Mouse (Mus musculus) forebrain, embryonic 14.5 days (tissue): ENCODE data around the gene Sp2. TPM values are rescaled to one million over a fixed set of nuclear protein-coding genes. Genes with fewer than 3 reads are reported as not detected.
A peak's percentile ranks its signal among the peaks of the same experiment; 100 is the strongest.

Experiments used
- ATAC-seq: fragments of 200-750 bp; cut with Nextera tagmentation; 2 replicates; pipeline ENCODE4 v1.8.0; 2017; ENCODE audit warnings: mild to moderate bottlenecking, moderate library complexity
- DNase-seq: peaks from one replicate; pipeline ENCODE4 v3.0.0-alpha.2; 2015; ENCODE audit warnings: low spot score
- H3K27ac ChIP-seq: fragments of 300-500 bp; sonication (generic); 2 replicates; pipeline ENCODE4 v1.5.1; 2014; ENCODE audit warnings: low read depth, mild to moderate bottlenecking, control low read depth, low read length, moderate library complexity
- H3K27me3 ChIP-seq: fragments of 300-500 bp; sonication (generic); replicated peaks from 2 replicates; pipeline ENCODE4 v1.6.1; 2014; ENCODE audit warnings: low read length, control low read depth, mixed read lengths; ENCODE audit not compliant: control insufficient read depth, insufficient read depth
- H3K36me3 ChIP-seq: fragments of 300-500 bp; sonication (generic); 2 replicates; pipeline ENCODE4 v1.6.1; 2014; ENCODE audit warnings: low read length, control low read depth; ENCODE audit not compliant: control insufficient read depth, insufficient read depth
- H3K4me1 ChIP-seq: fragments of 300-500 bp; sonication (generic); 2 replicates; pipeline ENCODE4 v1.6.1; 2014; ENCODE audit warnings: antibody characterized with exemption, low read length, control low read depth; ENCODE audit not compliant: control insufficient read depth, insufficient read depth
- H3K4me2 ChIP-seq: fragments of 300-500 bp; sonication (generic); 2 replicates; pipeline ENCODE4 v1.6.1; 2014; ENCODE audit warnings: mild to moderate bottlenecking, control low read depth, low read length
- H3K4me3 ChIP-seq: fragments of 300-500 bp; sonication (generic); 2 replicates; pipeline ENCODE4 v1.5.1; 2014; ENCODE audit warnings: low read depth, low read length, control low read depth
- H3K9ac ChIP-seq: fragments of 300-500 bp; sonication (generic); 2 replicates; pipeline ENCODE4 v1.6.1; 2014; ENCODE audit warnings: mild to moderate bottlenecking, low read length, control low read depth, moderate library complexity
- H3K9me3 ChIP-seq: fragments of 300-500 bp; sonication (generic); replicated peaks from 2 replicates; pipeline ENCODE4 v1.6.1; 2016; ENCODE audit warnings: low read length, control low read depth, mixed read lengths; ENCODE audit not compliant: control insufficient read depth
- WGBS: fragments of 180-500 bp; shearing (Covaris S2); extraction: QIAGEN DNeasy Blood & Tissue Kit; methylation state at CpG from one replicate; pipeline ENCODE4 v1.1.7; 2014; 5-methylcytosine and 5-hydroxymethylcytosine counted together
- polyA plus RNA-seq: library from polyadenylated mRNA; unstranded; fragments of >200 nt; fragmentation: Nextera tagmentation; extraction: Ambion mirVana; gene quantifications from 2 replicates; pipeline ENCODE4 v1.2.1, GENCODE M21; 2014

The Sp2 gene
- polyA plus RNA-seq, 1 experiment from 2014 or later: 14.3 TPM

- Histone ChIP-seq H3K9me3 (no peaks in the 10 kb centered on the region), H3K27me3 (0 out of 2 replicates have a peak, but pooled peaks cover 3% of the 10 kb centered on the region), H3K27ac (no peak overlapping the region), H3K36me3 (no peaks in the 10 kb centered on the region), H3K4me2 (no peak overlapping the region), H3K4me3 (no peak overlapping the region), H3K4me1 (no peaks in the 10 kb centered on the region), H3K9ac (no peak overlapping the region)
- DNase-seq (no peak), ATAC-seq (no peak)
- 15% methylated on average over 13 of the region's 13 CpGs for WGBS
Observed at GRCm38 (mm10) chr11:96929096-96929765, 53.5 kb downstream of the Sp2 start.

- no peak overlapping the region for H3K9ac ChIP-seq
- H3K4me3 ChIP-seq: no peak overlapping the region
- no peaks in the 10 kb centered on the region for H3K4me1 ChIP-seq
- H3K36me3 ChIP-seq: no peaks in the 10 kb centered on the region
- 0 out of 2 replicates have a peak, but pooled peaks cover 3% of the 10 kb centered on the region for H3K27me3 ChIP-seq
- H3K27ac ChIP-seq: no peak overlapping the region
- ATAC-seq: no peak
- H3K4me2 ChIP-seq: no peak overlapping the region
- no peak for DNase-seq
- 6% methylated on average over 5 of the region's 5 CpGs for WGBS
- no peaks in the 10 kb centered on the region for H3K9me3 ChIP-seq
Observed at GRCm38 (mm10) chr11:96928691-96929090, 54.1 kb downstream of the Sp2 start.

DNA sequence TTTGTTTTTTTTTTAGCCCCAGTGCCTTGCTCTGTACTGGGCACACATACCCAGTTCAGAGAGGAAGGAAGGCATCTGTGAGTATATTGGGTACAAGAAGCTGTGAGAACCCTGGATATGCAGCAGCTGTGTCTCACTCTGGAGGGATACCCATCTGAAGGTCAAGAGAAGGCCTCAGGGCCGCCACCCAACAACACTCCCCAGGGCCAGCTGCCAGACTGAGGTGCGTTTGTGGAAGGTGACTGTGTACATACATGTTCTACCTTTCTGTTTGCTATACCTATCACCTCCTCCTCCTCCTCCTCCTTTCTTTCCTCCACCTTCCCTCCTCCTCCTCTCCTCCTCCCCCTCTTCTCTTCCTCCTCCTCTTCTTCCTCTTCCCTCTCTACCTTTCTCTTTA lies 54.7 kb downstream of the Sp2 start, which contains the start of gene Prr15l:
Gene Prr15l (plus strand): TSS at position 17 of the 400 bp plus-strand sequence.
- H3K9me3 ChIP-seq: no peaks in the 10 kb centered on the region
- H3K4me2 ChIP-seq: no peak within 1 kb of the TSS
- H3K36me3 ChIP-seq: no peaks in the 10 kb centered on the region
- no peak within 1 kb of the TSS for H3K9ac ChIP-seq
- no peak for ATAC-seq
- H3K27ac ChIP-seq: no peak within 1 kb of the TSS
- H3K4me3 ChIP-seq: no peak within 1 kb of the TSS
- DNase-seq: no peak
- 65% methylated on average over 2 of the region's 2 CpGs for WGBS
- 0 out of 2 replicates have a peak, but pooled peaks cover 3% of the 10 kb centered on the region for H3K27me3 ChIP-seq
- no peaks in the 10 kb centered on the region for H3K4me1 ChIP-seq

DNA sequence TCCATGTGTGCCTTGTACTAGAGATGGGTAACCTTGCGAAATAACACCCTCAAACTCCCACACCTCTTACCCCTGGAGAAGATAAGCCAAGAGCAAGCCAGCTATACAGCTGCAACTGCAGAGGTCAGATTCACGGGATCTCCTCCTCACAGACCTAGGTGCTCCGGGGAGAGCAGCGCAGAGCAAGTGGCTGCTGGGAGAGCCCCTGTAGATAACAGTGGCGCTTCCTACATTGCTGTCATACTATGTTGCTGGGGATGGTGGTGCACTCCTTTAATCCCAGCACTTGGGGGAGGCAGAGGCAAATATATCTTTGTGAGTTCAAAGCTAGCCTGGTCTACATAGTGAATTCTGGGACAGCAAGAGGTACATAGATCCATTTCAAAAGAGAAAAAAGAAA lies 56.2 kb downstream of the Sp2 start:
- Histone ChIP-seq H3K4me1 (no peaks in the 10 kb centered on the region), H3K4me2 (no peak overlapping the region), H3K36me3 (no peaks in the 10 kb centered on the region), H3K9me3 (no peaks in the 10 kb centered on the region), H3K9ac (no peak overlapping the region), H3K27ac (no peak overlapping the region), H3K4me3 (no peak overlapping the region), H3K27me3 (0 out of 2 replicates have a peak, but pooled peaks cover 3% of the 10 kb centered on the region)
- WGBS: 84% methylated on average over 5 of the region's 5 CpGs
- no peak for DNase-seq
- no peak for ATAC-seq

GRCm38 (mm10) chr11:96925469-96926148 lies 57.1 kb downstream of the Sp2 start:
- ATAC-seq (no peak), DNase-seq (no peak)
- Histone ChIP-seq H3K27ac (no peak overlapping the region), H3K4me2 (no peak overlapping the region), H3K27me3 (0 out of 2 replicates have a peak, but pooled peaks cover 3% of the 10 kb centered on the region), H3K9ac (no peak overlapping the region), H3K4me1 (no peaks in the 10 kb centered on the region), H3K4me3 (no peak overlapping the region), H3K9me3 (no peaks in the 10 kb centered on the region), H3K36me3 (no peaks in the 10 kb centered on the region)
- 88% methylated on average over 12 of the region's 12 CpGs for WGBS

DNA sequence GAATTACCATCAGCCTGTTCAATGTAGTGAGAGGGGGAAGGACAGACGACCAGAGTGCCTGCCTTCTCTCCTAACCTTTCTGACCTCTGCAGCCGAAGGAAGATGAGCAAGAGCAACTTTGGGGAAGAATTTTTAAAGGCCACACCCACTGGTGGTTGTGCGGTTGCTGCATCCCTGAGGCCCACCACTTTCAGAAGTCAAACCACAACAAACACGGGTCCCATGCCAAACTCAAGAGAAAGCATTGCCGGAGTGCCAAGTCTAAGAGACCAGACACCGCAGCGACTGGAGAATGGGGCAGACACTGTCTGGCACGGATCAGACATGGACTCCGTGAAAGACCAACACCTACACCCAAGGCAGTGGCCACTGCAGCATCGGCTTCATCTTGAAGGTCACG lies 57.9 kb downstream of the Sp2 start:
- Histone ChIP-seq H3K4me3 (no peak overlapping the region), H3K36me3 (no peaks in the 10 kb centered on the region), H3K9me3 (no peaks in the 10 kb centered on the region), H3K27me3 (0 out of 2 replicates have a peak, but pooled peaks cover 2% of the 10 kb centered on the region), H3K27ac (no peak overlapping the region), H3K4me2 (no peak overlapping the region), H3K4me1 (no peaks in the 10 kb centered on the region), H3K9ac (no peak overlapping the region)
- 84% methylated on average over 11 of the region's 11 CpGs for WGBS
- no peak for ATAC-seq
- no peak for DNase-seq

GRCm38 (mm10) chr11:96919003-96919402 lies 63.8 kb downstream of the Sp2 start:
- Histone ChIP-seq H3K9ac (no peak overlapping the region), H3K4me2 (no peak overlapping the region), H3K27me3 (no peaks in the 10 kb centered on the region), H3K4me1 (peaks cover 7% of the 10 kb centered on the region), H3K27ac (no peak overlapping the region), H3K4me3 (no peak overlapping the region), H3K36me3 (no peaks in the 10 kb centered on the region), H3K9me3 (no peaks in the 10 kb centered on the region)
- ATAC-seq (no peak), DNase-seq (no peak)
- WGBS: 55% methylated on average over 6 of the region's 6 CpGs

- Histone ChIP-seq H3K9ac (no peak overlapping the region), H3K4me2 (no peak overlapping the region), H3K27me3 (no peaks in the 10 kb centered on the region), H3K27ac (no peak overlapping the region), H3K4me3 (no peak overlapping the region), H3K9me3 (no peaks in the 10 kb centered on the region), H3K36me3 (peaks cover 9% of the 10 kb centered on the region; the same call in 1 of the 2 replicates), H3K4me1 (peaks cover 7% of the 10 kb centered on the region)
- ATAC-seq (no peak), DNase-seq (no peak)
- WGBS: 91% methylated on average over 6 of the region's 6 CpGs
Observed at GRCm38 (mm10) chr11:96917415-96917814, 65.3 kb downstream of the Sp2 start.

GRCm38 (mm10) chr11:96916885-96917396 lies 65.8 kb downstream of the Sp2 start:
- ATAC-seq (peak; percentile 14), DNase-seq (no peak)
- Histone ChIP-seq H3K27ac (no peak overlapping the region), H3K4me2 (peak overlapping the region; percentile 31), H3K9ac (no peak overlapping the region), H3K4me1 (peaks cover 7% of the 10 kb centered on the region), H3K9me3 (no peaks in the 10 kb centered on the region), H3K36me3 (peaks cover 13% of the 10 kb centered on the region), H3K27me3 (no peaks in the 10 kb centered on the region), H3K4me3 (peak overlapping the region; percentile 4; the same call in 1 of the 2 replicates)
- 30% methylated on average over 12 of the region's 13 CpGs for WGBS
